Comparison of ENCODE assay signal across 7 mouse cellular contexts in the genomic region with DNA sequence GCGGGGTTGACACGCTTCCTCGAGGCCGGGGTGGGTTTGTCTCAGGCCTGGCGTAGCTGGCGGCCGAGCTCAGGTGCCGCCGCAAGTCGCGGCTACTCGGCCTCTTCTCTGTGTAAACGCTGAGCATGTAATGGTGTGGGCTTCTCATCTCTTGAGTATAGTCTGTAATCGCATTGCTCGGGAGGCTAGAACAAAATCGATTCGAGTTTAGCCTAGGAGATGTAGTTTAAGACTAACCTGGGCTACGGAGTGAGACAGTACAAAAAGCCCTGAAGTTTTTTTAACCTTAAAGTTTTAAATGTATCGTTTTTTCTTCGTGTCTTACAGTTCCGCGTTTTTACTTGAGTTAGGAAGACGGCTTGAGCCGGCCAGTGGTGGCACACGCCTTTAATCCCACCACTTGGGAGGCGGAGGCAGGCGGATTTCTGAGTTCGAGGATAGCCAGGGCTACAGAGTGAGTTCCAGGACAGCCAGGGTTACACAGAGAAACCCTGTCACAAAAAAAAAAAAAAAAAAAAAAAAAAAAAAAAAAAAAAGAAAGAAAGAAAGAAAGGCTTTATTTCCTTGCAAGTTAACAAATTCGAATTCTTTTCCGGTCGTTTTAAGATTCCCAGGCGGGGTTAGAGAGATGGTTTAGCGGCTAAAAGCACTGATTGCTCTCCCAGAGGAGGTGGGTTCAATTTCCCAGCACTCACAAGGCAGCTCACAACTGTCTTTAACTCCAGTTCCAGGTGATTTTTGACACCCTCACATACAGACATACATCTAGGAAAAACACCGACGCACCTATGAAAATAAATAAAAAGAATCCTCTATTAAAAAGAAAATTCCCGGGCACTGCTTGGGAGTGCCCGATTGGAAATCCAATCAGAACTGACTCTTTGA. TPM values are rescaled to one million over a fixed set of nuclear protein-coding genes. Genes with fewer than 3 reads are reported as not detected.
A peak's percentile ranks its signal among the peaks of the same experiment; 100 is the strongest.
DNase-seq lines count a peak whose midpoint lies in the region; ATAC-seq and TF ChIP-seq lines count a peak whose summit lies in the region.

No protein-coding gene starts in this region.

- TF ChIP-seq POLR2A in thymus, adult 2 months (IDR thresholded peaks at IDR 0.05; ENCODE audit: control insufficient read depth, extremely low read depth, insufficient read depth, low read length, poor library complexity), result no peak

- H3K9ac ChIP-seq in hindbrain, embryonic 16.5 days (ENCODE audit: low read depth, low read length), result peak overlapping the region; percentile 67
- peak overlapping the region; percentile 71 for H3K9ac ChIP-seq in midbrain, embryonic 12.5 days (replicated peaks)

- no peaks in the 10 kb centered on the region for H3K27me3 ChIP-seq in thymus, adult 2 months (ENCODE audit: control insufficient read depth, insufficient read depth, low read length)
- no peaks in the 10 kb centered on the region for H3K27me3 ChIP-seq in hindbrain, embryonic 16.5 days (replicated peaks; ENCODE audit: control insufficient read depth, insufficient read depth, low read length)
- H3K27me3 ChIP-seq in midbrain, embryonic 12.5 days, result no peaks in the 10 kb centered on the region

- peak overlapping the region; percentile 85 for H3K4me3 ChIP-seq in thymus, adult 2 months (ENCODE audit: control insufficient read depth, insufficient read depth, low read length)
- H3K4me3 ChIP-seq in hindbrain, embryonic 16.5 days (ENCODE audit: low read length), result peak overlapping the region; percentile 74
- H3K4me3 ChIP-seq in midbrain, embryonic 12.5 days, result peak overlapping the region; percentile 84

- no peaks in the 10 kb centered on the region; the same call in 1 of the 2 replicates for H3K4me1 ChIP-seq in thymus, adult 2 months (replicated peaks; ENCODE audit: control insufficient read depth, insufficient read depth, low read length)
- no peaks in the 10 kb centered on the region; the same call in none of the 2 replicates for H3K4me1 ChIP-seq in hindbrain, embryonic 16.5 days (ENCODE audit: control insufficient read depth, insufficient read depth, low read depth, low read length)
- H3K4me1 ChIP-seq in midbrain, embryonic 12.5 days, result peaks cover 24% of the 10 kb centered on the region

- no peak overlapping the region for H3K27ac ChIP-seq in thymus, adult 2 months (ENCODE audit: control insufficient read depth, insufficient read depth, low read length)
- peak overlapping the region; percentile 53 for H3K27ac ChIP-seq in hindbrain, embryonic 16.5 days (ENCODE audit: low read depth, low read length)
- peak overlapping the region; percentile 69 for H3K27ac ChIP-seq in midbrain, embryonic 12.5 days (replicated peaks)

- H3K4me2 ChIP-seq in hindbrain, embryonic 16.5 days (ENCODE audit: low read length), result peak overlapping the region; percentile 97
- peak overlapping the region; percentile 86 for H3K4me2 ChIP-seq in midbrain, embryonic 12.5 days (replicated peaks)

- H3K36me3 ChIP-seq in thymus, adult 2 months (ENCODE audit: control insufficient read depth, insufficient read depth, low read length), result peaks cover 5% of the 10 kb centered on the region; the same call in 1 of the 2 replicates
- H3K36me3 ChIP-seq in hindbrain, embryonic 16.5 days (ENCODE audit: control insufficient read depth, insufficient read depth, low read length), result peaks cover 10% of the 10 kb centered on the region
- peaks cover 20% of the 10 kb centered on the region for H3K36me3 ChIP-seq in midbrain, embryonic 12.5 days

- DNase-seq in thymus, adult 2 months, result no peak
- DNase-seq in thymus, postnatal 10 days (ENCODE audit: low spot score in 2 of 2), result no peak
- DNase-seq in embryo, embryonic 9.5 days (ENCODE audit: extremely low spot score), result peak; percentile 61
- no peak for DNase-seq in T-cell, adult 2 months (ENCODE audit: low spot score)
- DNase-seq in retina, embryonic 14.5 days (ENCODE audit: low spot score), result no peak

- H3K9me3 ChIP-seq in hindbrain, embryonic 16.5 days (ENCODE audit: control insufficient read depth, low read length), result no peaks in the 10 kb centered on the region
- H3K9me3 ChIP-seq in midbrain, embryonic 12.5 days, result no peaks in the 10 kb centered on the region

- ATAC-seq in hindbrain, embryonic 16.5 days, result no peak
- peak; percentile 60; the same call in 1 of the 2 replicates for ATAC-seq in midbrain, embryonic 12.5 days (ENCODE audit: low FRiP score, low read depth)

- WGBS in thymus, adult 2 months, result 10% methylated on average over 37 of the region's 37 CpGs
- WGBS in hindbrain, embryonic 16.5 days, result 9% methylated on average over 37 of the region's 37 CpGs
- WGBS in midbrain, embryonic 12.5 days, result 9% methylated on average over 37 of the region's 37 CpGs

- TF ChIP-seq CTCF in thymus, adult 2 months (IDR thresholded peaks at IDR 0.05; ENCODE audit: borderline replicate concordance, control insufficient read depth, extremely low read depth, insufficient read depth, low read length, poor library complexity), result no peak

RNA-seq across cellular contexts. Expression of a gene that starts 0.8 kb away (rescaled TPM):
- polyA plus RNA-seq in thymus, adult 2 months (2012; rRNA removed), result 80.6 and 84.4 TPM in 2 replicates
- polyA plus RNA-seq in hindbrain, embryonic 16.5 days (2015; fragmentation: Nextera tagmentation; extraction: Ambion mirVana), result 34.9 and 41.2 TPM in 2 replicates
- 175 and 180 TPM in 2 replicates for polyA plus RNA-seq in midbrain, embryonic 12.5 days (2016; fragmentation: Nextera tagmentation; extraction: Ambion mirVana)

RNA-seq across cellular contexts. Expression of a gene that starts 25.6 kb away (rescaled TPM):
- 21.9 and 23.3 TPM in 2 replicates for polyA plus RNA-seq in thymus, adult 2 months (2012; rRNA removed)
- polyA plus RNA-seq in hindbrain, embryonic 16.5 days (2015; fragmentation: Nextera tagmentation; extraction: Ambion mirVana), result 23.7 and 30.3 TPM in 2 replicates
- 18.5 and 21.4 TPM in 2 replicates for polyA plus RNA-seq in midbrain, embryonic 12.5 days (2016; fragmentation: Nextera tagmentation; extraction: Ambion mirVana)

RNA-seq across cellular contexts. Expression of a gene that starts 29.2 kb away (rescaled TPM):
- polyA plus RNA-seq in thymus, adult 2 months (2012; rRNA removed), result 17.6 and 20.4 TPM in 2 replicates
- polyA plus RNA-seq in hindbrain, embryonic 16.5 days (2015; fragmentation: Nextera tagmentation; extraction: Ambion mirVana), result 9.9 and 11.5 TPM in 2 replicates
- 14.2 and 16.2 TPM in 2 replicates for polyA plus RNA-seq in midbrain, embryonic 12.5 days (2016; fragmentation: Nextera tagmentation; extraction: Ambion mirVana)

RNA-seq across cellular contexts. Expression of a gene that starts 34.0 kb away (rescaled TPM):
- polyA plus RNA-seq in thymus, adult 2 months (2012; rRNA removed), result 43.2 and 53.8 TPM in 2 replicates
- polyA plus RNA-seq in hindbrain, embryonic 16.5 days (2015; fragmentation: Nextera tagmentation; extraction: Ambion mirVana), result 71.6 and 75.9 TPM in 2 replicates
- polyA plus RNA-seq in midbrain, embryonic 12.5 days (2016; fragmentation: Nextera tagmentation; extraction: Ambion mirVana), result 56.7 and 57.5 TPM in 2 replicates

RNA-seq across cellular contexts. Expression of a gene that starts 45.8 kb away (rescaled TPM):
- polyA plus RNA-seq in thymus, adult 2 months (2012; rRNA removed), result 97.7 and 105 TPM in 2 replicates
- polyA plus RNA-seq in hindbrain, embryonic 16.5 days (2015; fragmentation: Nextera tagmentation; extraction: Ambion mirVana), result 57.0 and 65.7 TPM in 2 replicates
- 51.4 and 54.9 TPM in 2 replicates for polyA plus RNA-seq in midbrain, embryonic 12.5 days (2016; fragmentation: Nextera tagmentation; extraction: Ambion mirVana)
